Mouse (Mus musculus) ES-E14 (cell line): ENCODE data around the gene Usp29. TPM values are rescaled to one million over a fixed set of nuclear protein-coding genes. Genes with fewer than 3 reads are reported as not detected.

ENCODE experiments used
- DNase-seq: peaks from one replicate; pipeline ENCODE4 v3.0.0-alpha.2; 2013; ENCODE audit warnings: low read depth, low spot score
- H3K27ac ChIP-seq: 2 replicates; pipeline ENCODE4 v1.5.1; 2012; ENCODE audit warnings: low read depth, mild to moderate bottlenecking, low read length, moderate library complexity, mixed read lengths; ENCODE audit not compliant: poor library complexity, insufficient read depth, severe bottlenecking
- H3K36me3 ChIP-seq: 2 replicates; pipeline ENCODE4 v1.6.1; 2012; ENCODE audit warnings: mild to moderate bottlenecking, low read length, moderate library complexity, mixed read lengths; ENCODE audit not compliant: control insufficient read depth, poor library complexity, insufficient read depth, severe bottlenecking
- H3K4me1 ChIP-seq, 2 experiments: fragments of 150-350 bp in 1 of 2; sonication (generic) in 1 of 2; 2 replicates each; pipeline ENCODE4 v1.6.1; 2012; ENCODE audit warnings: low read length in 2 of 2, mild to moderate bottlenecking in 1 of 2, mixed read lengths in 1 of 2; ENCODE audit not compliant: control insufficient read depth in 2 of 2, insufficient read depth in 2 of 2, poor library complexity in 1 of 2
- H3K4me3 ChIP-seq, 2 experiments: fragments of 150-350 bp in 1 of 2; sonication (generic) in 1 of 2; 2 replicates each; pipeline ENCODE4 v1.5.1; 2012; ENCODE audit warnings: low read length in 2 of 2, low read depth in 1 of 2, mild to moderate bottlenecking in 1 of 2, mixed read lengths in 1 of 2; ENCODE audit not compliant: insufficient read depth in 1 of 2, poor library complexity in 1 of 2, severe bottlenecking in 1 of 2
- H3K9ac ChIP-seq: 2 replicates; pipeline ENCODE4 v1.6.1; 2012; ENCODE audit warnings: low read depth, mild to moderate bottlenecking, low read length, mixed read lengths; ENCODE audit not compliant: poor library complexity, insufficient read depth, severe bottlenecking
- H3K9me3 ChIP-seq: fragments of 150-350 bp; sonication (generic); 2 replicates; pipeline ENCODE4 v1.6.1; 2012; ENCODE audit warnings: low read depth, mild to moderate bottlenecking, low read length; ENCODE audit not compliant: control insufficient read depth, insufficient read depth
- CHD2 ChIP-seq: IDR thresholded peaks from 2 replicates; pipeline ENCODE4 v1.6.1; 2014; ENCODE audit warnings: mild to moderate bottlenecking, low read depth, low read length, inconsistent platforms
- HCFC1 ChIP-seq: IDR thresholded peaks from 2 replicates; pipeline ENCODE4 v1.6.1; 2012; ENCODE audit warnings: low read length, inconsistent platforms, borderline replicate concordance; ENCODE audit not compliant: insufficient read depth
- MAFK ChIP-seq: IDR thresholded peaks from 2 replicates; pipeline ENCODE4 v1.6.1; 2014; ENCODE audit warnings: mild to moderate bottlenecking, low read depth, low read length, inconsistent platforms; ENCODE audit not compliant: insufficient read depth
- ZC3H11A ChIP-seq: IDR thresholded peaks from 2 replicates; pipeline ENCODE4 v1.6.1; 2012; ENCODE audit warnings: low read depth, mild to moderate bottlenecking, inconsistent platforms, low read length, borderline replicate concordance
- ZNF384 ChIP-seq: IDR thresholded peaks from 2 replicates; pipeline ENCODE4 v1.6.1; 2012; ENCODE audit warnings: low read depth, low read length, inconsistent platforms
- in situ Hi-C, 2 experiments: fragments of 600-800 bp; cut with MboI; formaldehyde crosslinking; loops; one replicate each; pipeline ENCODE4 v1.15.1; 2025; ENCODE audit warnings: low sequenced_read_pairs in 2 of 2, inconsistent platforms in 1 of 2; ENCODE audit not compliant: unreplicated experiment in 2 of 2
- total RNA-seq: library from RNA; depleted of rRNA; stranded (reverse); fragments of 300-350 nt; gene quantifications from 2 replicates; pipeline ENCODE4 v1.2.3, GENCODE M21; 2012

Gene Usp29
- total RNA-seq, 1 experiment = 4.5 TPM

DNA sequence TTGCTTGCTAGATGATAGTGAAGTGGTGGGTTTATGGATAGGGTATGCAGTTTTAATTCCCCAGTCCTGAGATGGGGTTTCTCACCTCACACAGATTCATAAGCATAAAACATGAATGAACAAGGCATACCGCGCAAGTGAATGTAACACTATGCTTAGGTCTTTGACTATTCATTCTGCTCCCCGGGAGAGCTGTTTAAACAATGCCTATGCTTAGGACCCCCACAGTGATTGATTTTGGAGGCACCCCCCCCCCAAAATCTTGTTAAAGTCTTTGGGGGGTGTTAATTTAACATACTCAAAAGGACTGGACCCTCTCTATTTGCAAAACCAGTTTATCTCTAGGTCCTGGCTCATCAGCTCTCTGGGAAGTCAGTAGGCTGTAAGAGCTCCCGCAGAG is 1.6 kb downstream of the Usp29 start:
- H3K9ac ChIP-seq = no peak overlapping the region
- TF ChIP-seq ZC3H11A (no peak), CHD2 (no peak), ZNF384 (no peak), MAFK (no peak), HCFC1 (no peak)
- H3K36me3 ChIP-seq = no peaks in the 10 kb centered on the region
- H3K27ac ChIP-seq = no peak overlapping the region
- no peak for DNase-seq
- no peak overlapping the region for H3K4me3 ChIP-seq
- H3K9me3 ChIP-seq = no peaks in the 10 kb centered on the region; the same call in 1 of the 2 replicates
- no peaks in the 10 kb centered on the region for H3K4me1 ChIP-seq
- in situ Hi-C loops = loop anchor here in 1 of 2 experiments (25.0 kb wide), 1 partner anchor 145 kb away; no protein-coding TSS in a partner anchor

GRCm38 (mm10) chr7:6736060-6736459 is 5.7 kb downstream of the Usp29 start:
- H3K4me1 ChIP-seq = no peaks in the 10 kb centered on the region
- H3K4me3 ChIP-seq = no peak overlapping the region
- in situ Hi-C loops = loop anchor here in 1 of 2 experiments (25.0 kb wide), 1 partner anchor 149 kb away; no protein-coding TSS in a partner anchor
- H3K9ac ChIP-seq = no peak overlapping the region
- peak; percentile 95 for TF ChIP-seq ZNF384
- TF ChIP-seq HCFC1 = no peak
- no peak overlapping the region for H3K27ac ChIP-seq
- H3K36me3 ChIP-seq = no peaks in the 10 kb centered on the region
- H3K9me3 ChIP-seq = no peaks in the 10 kb centered on the region
- no peak for DNase-seq

DNA sequence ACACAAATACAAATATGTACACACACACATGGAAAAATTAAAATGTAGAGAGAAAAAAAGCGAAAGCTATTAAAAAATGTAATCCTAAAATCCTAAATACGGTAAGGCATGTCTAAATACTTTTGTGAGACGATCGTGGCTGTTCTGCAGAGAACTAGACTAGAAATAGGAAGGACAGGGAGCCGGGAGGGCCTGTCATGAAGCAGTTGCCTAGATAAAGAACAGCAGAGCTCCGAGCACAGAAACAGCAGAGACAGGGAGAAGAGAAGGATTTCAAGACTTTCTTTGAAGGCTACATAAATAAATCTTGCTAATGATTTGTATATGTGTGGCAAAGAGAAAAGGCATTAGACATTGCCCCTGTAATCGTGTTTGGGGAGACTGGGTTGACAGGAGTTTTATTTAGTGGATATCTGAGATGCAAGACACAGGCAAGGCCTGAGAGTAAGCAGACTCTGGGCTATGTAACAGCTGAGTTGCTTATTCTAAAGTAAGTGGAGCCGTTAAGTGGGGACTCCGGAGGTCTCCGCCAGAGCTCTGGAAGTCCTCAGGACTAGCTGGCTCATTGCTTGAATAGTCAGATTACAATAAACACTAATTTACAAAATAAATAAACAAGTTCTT is 14.0 kb downstream of the Usp29 start:
- Histone ChIP-seq H3K4me3 (no peak overlapping the region), H3K4me1 (no peaks in the 10 kb centered on the region), H3K9ac (no peak overlapping the region), H3K27ac (no peak overlapping the region), H3K36me3 (no peaks in the 10 kb centered on the region), H3K9me3 (no peaks in the 10 kb centered on the region)
- in situ Hi-C loops = loop anchor here in 1 of 2 experiments (25.0 kb wide), 1 partner anchor 157 kb away; no protein-coding TSS in a partner anchor
- DNase-seq = no peak
- TF ChIP-seq HCFC1 (no peak), ZNF384 (no peak), CHD2 (no peak), ZC3H11A (no peak), MAFK (no peak)

- DNase-seq = no peak
These were observed 18.8 kb downstream of the Usp29 start for GRCm38 (mm10) chr7:6749196-6749595.

More at GRCm38 (mm10) chr7:6749196-6749595, 18.8 kb downstream of the Usp29 start:
- Histone ChIP-seq H3K36me3 (no peaks in the 10 kb centered on the region), H3K4me1 (no peaks in the 10 kb centered on the region), H3K9me3 (no peaks in the 10 kb centered on the region), H3K9ac (no peak overlapping the region), H3K27ac (no peak overlapping the region), H3K4me3 (no peak overlapping the region)
- TF ChIP-seq HCFC1 (no peak), CHD2 (no peak), MAFK (no peak), ZNF384 (no peak), ZC3H11A (no peak)
- in situ Hi-C loops = loop anchor here in 1 of 2 experiments (25.0 kb wide), 1 partner anchor 162 kb away; no protein-coding TSS in a partner anchor
